Mouse (Mus musculus): ENCODE results near the gene Tectb. TPM values are rescaled to one million over a fixed set of nuclear protein-coding genes. Genes with fewer than 3 reads are reported as not detected.

The Tectb gene
- 0.18 and 1.9 TPM in 2 replicates for polyA plus RNA-seq (2012; rRNA removed)

DNA sequence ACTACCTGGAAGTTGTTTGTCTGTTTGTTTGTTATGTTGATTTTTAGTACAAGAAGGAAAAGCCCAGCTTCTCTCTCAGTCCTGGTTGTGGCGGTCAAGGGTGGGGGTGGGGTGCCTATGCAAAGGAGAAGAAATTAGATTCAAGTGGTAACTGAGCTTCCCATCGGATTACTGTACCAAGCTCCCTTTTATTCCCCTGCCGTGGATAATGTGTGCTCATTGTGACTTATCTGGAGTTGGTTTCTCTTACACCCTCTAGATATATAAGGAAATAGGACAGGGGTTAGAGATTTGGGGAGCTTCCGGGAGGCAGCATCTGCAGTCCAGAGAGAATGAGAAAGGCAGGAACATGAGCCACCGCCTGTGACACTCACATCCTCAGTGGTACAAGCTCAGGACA lies at the start of gene Tectb:
Gene Tectb, plus strand, starts transcription at position 301 of the 400 bp plus-strand sequence.

DNA sequence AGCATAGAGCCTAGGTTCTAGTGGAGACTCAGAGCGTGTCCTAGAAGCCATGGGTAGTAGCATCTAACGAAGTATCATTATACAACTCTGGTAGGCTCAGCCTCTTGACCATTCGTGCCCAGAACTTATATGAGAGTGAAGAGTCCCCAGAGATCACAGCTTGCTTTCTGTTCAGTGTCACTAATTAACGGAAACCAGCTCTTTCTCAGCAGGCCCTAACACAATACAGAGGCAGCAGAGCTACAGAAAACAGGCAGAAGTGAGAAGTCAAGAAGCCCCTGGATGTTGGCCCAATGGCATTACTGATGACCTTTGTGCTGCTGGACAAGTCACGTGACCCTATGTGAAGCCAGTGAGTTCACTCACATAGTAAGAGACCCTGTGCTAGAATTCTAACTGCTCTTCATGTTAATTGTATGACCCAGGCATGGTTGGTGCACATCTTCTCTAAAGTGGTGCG lies 60.7 kb downstream of the Tectb start, which contains the start of gene Gucy2g:
Gene Gucy2g, minus strand, starts transcription at position 51 of the 460 bp plus-strand sequence.

Other genes starting within 250 kb of the Tectb start
- gene Gpam, start 53.5 kb upstream of the Tectb start, polyA plus RNA-seq (2012; rRNA removed): 22.2 and 23.3 TPM in 2 replicates
- gene Gucy2g, start 60.5 kb downstream of the Tectb start, polyA plus RNA-seq (2012; rRNA removed): 0.13 TPM in 1 of 2 replicates, not detected in the other
- gene Acsl5, start 71.2 kb downstream of the Tectb start, polyA plus RNA-seq (2012; rRNA removed): 6.5 and 8.5 TPM in 2 replicates
- gene Zdhhc6, start 135.3 kb downstream of the Tectb start, polyA plus RNA-seq (2012; rRNA removed): 25.4 and 27.7 TPM in 2 replicates
- 16.6 and 18.7 TPM in 2 replicates for gene Vti1a, start 135.6 kb downstream of the Tectb start, polyA plus RNA-seq (2012; rRNA removed)

Data from central nervous system, embryonic 14 days (tissue).